ENCODE assay signal across 7 mouse cellular contexts in the genomic region with DNA sequence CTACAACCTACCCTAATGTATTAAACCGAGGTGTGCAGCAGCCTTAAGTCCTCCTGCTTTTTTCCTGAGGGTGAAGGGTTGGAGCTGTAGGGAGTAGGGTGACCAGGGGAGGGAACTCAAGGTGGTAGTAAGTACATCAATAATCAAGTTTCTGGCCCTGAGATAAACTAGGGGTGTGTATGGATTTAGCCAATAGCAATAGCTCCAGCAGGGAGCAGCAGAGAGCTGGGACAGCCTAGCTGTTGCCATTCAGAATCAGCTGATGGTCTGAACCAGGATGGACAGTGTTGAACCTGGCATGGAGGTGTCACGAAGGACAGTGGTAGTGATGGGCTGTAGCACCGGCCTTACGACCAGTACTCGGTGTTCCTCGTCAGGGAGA. TPM values are rescaled to one million over a fixed set of nuclear protein-coding genes. Genes with fewer than 3 reads are reported as not detected.
A peak's percentile ranks its signal among the peaks of the same experiment; 100 is the strongest.
DNase-seq lines count a peak whose midpoint lies in the region; ATAC-seq and TF ChIP-seq lines count a peak whose summit lies in the region.

No protein-coding gene starts in this region.

- H3K9me3 ChIP-seq in forebrain, postnatal 0 days (ENCODE audit: low read length): no peaks in the 10 kb centered on the region
- H3K9me3 ChIP-seq in hindbrain, embryonic 13.5 days: no peaks in the 10 kb centered on the region

- no peak overlapping the region for H3K4me3 ChIP-seq in forebrain, postnatal 0 days (ENCODE audit: low read depth, low read length)
- no peak overlapping the region for H3K4me3 ChIP-seq in hindbrain, embryonic 13.5 days
- H3K4me3 ChIP-seq in macrophage (ENCODE audit: inconsistent target): no peak overlapping the region

- H3K79me2 ChIP-seq in macrophage (ENCODE audit: inconsistent target): peaks cover 43% of the 10 kb centered on the region

- peak; percentile 53 for DNase-seq in T-cell, adult 2 months (ENCODE audit: low spot score)
- peak; percentile 80 to 82 for DNase-seq in cerebellum, adult 18-20 months
- peak; percentile 77 for DNase-seq in forebrain, postnatal 0 days
- peak; percentile 82 to 86 for DNase-seq in left cerebral cortex, adult 18-20 months (ENCODE audit: low spot score in 2 of 2)
- peak; percentile 91 for DNase-seq in right cerebral cortex, postnatal 4 days

- H3K27ac ChIP-seq in forebrain, postnatal 0 days (ENCODE audit: low read depth, low read length): no peak overlapping the region
- no peak overlapping the region for H3K27ac ChIP-seq in hindbrain, embryonic 13.5 days
- peak overlapping the region; percentile 81 for H3K27ac ChIP-seq in macrophage

- peak; percentile 92 for TF ChIP-seq CTCF in forebrain, postnatal 0 days (IDR thresholded peaks at IDR 0.05; ENCODE audit: low read depth)

- H3K36me3 ChIP-seq in forebrain, postnatal 0 days (ENCODE audit: insufficient read depth): peaks cover 42% of the 10 kb centered on the region
- peaks cover 58% of the 10 kb centered on the region for H3K36me3 ChIP-seq in hindbrain, embryonic 13.5 days
- H3K36me3 ChIP-seq in macrophage (ENCODE audit: inconsistent target): peaks cover 40% of the 10 kb centered on the region

- H3K27me3 ChIP-seq in forebrain, postnatal 0 days (ENCODE audit: insufficient read depth, low read length): no peaks in the 10 kb centered on the region
- H3K27me3 ChIP-seq in hindbrain, embryonic 13.5 days: no peaks in the 10 kb centered on the region

- peaks cover 16% of the 10 kb centered on the region for H3K4me1 ChIP-seq in forebrain, postnatal 0 days (ENCODE audit: insufficient read depth)
- peaks cover 32% of the 10 kb centered on the region for H3K4me1 ChIP-seq in hindbrain, embryonic 13.5 days (replicated peaks)

- no peak overlapping the region for H3K9ac ChIP-seq in forebrain, postnatal 0 days
- H3K9ac ChIP-seq in hindbrain, embryonic 13.5 days: peak overlapping the region; percentile 67; the same call in 1 of the 2 replicates

- ATAC-seq in forebrain, postnatal 0 days: peak; percentile 39; the same call in 1 of the 2 replicates
- 0 out of 2 replicates have a peak, but pooled peaks have one; percentile 10 for ATAC-seq in hindbrain, embryonic 13.5 days (ENCODE audit: low FRiP score)

- H3K4me2 ChIP-seq in forebrain, postnatal 0 days (ENCODE audit: low read depth): no peak overlapping the region
- no peak overlapping the region; the same call in 1 of the 2 replicates for H3K4me2 ChIP-seq in hindbrain, embryonic 13.5 days

- 48% methylated on average over 6 of the region's 6 CpGs for WGBS in forebrain, postnatal 0 days
- WGBS in hindbrain, embryonic 13.5 days: 50% methylated on average over 6 of the region's 6 CpGs
- 56% methylated on average over 6 of the region's 6 CpGs for WGBS in macrophage (ENCODE audit: missing documents)

RNA-seq across cellular contexts. Expression of gene Hspb9, which starts 0.9 kb away (rescaled TPM):
- total RNA-seq in forebrain, postnatal 0 days (2014; rRNA removed): not detected in 2 replicates
- polyA plus RNA-seq in forebrain, postnatal 0 days (2015; fragmentation: Nextera tagmentation; extraction: Ambion mirVana): 0.21 and 0.22 TPM in 2 replicates
- polyA plus RNA-seq in hindbrain, embryonic 13.5 days (2015; fragmentation: Nextera tagmentation; extraction: Ambion mirVana): 0.43 TPM in 1 of 2 replicates, not detected in the other
- total RNA-seq in left cerebral cortex, adult 18-20 months (2021): not detected
- 1 to 10 TPM in 6 of 26 experiments, not detected in 20; 1.5 to 3.3 (median 1.7) TPM for total RNA-seq in macrophage (2018; cell fraction: chromatin; rRNA removed)
- total RNA-seq in macrophage (2018; cell fraction: cytosol; rRNA removed): under 1 TPM in 10 of 26 experiments, not detected in 16; 0.25 to 0.92 (median 0.34) TPM
- total RNA-seq in macrophage (2018; cell fraction: nucleus; rRNA removed): 1 to 10 TPM in 8 of 26 experiments, under 1 TPM in 1, not detected in 17; 0.99 to 5.3 (median 3.1) TPM
- not detected in 3 replicates for polyA plus RNA-seq in macrophage (2018)

RNA-seq across cellular contexts. Expression of gene Kat2a, which starts 2.3 kb away (rescaled TPM):
- total RNA-seq in forebrain, postnatal 0 days (2014; rRNA removed): 41.9 and 42.8 TPM in 2 replicates
- polyA plus RNA-seq in forebrain, postnatal 0 days (2015; fragmentation: Nextera tagmentation; extraction: Ambion mirVana): 59.9 and 67.0 TPM in 2 replicates
- 47.4 and 48.0 TPM in 2 replicates for polyA plus RNA-seq in hindbrain, embryonic 13.5 days (2015; fragmentation: Nextera tagmentation; extraction: Ambion mirVana)
- 10 to 100 TPM; 63.2 to 63.3 TPM for total RNA-seq in left cerebral cortex, adult 18-20 months (2021)
- 10 to 100 TPM; 35.6 to 91.5 (median 59.1) TPM for total RNA-seq in macrophage (2018; cell fraction: chromatin; rRNA removed)
- 10 to 100 TPM; 11.8 to 23.7 (median 19.2) TPM for total RNA-seq in macrophage (2018; cell fraction: cytosol; rRNA removed)
- 10 to 100 TPM; 16.9 to 85.9 (median 40.5) TPM for total RNA-seq in macrophage (2018; cell fraction: nucleus; rRNA removed)
- polyA plus RNA-seq in macrophage (2018): 22.4 to 41.0 TPM (median 23.3 TPM) in 3 replicates

RNA-seq across cellular contexts. Expression of gene Dhx58, which starts 10.5 kb away (rescaled TPM):
- total RNA-seq in forebrain, postnatal 0 days (2014; rRNA removed): 0.69 and 2.3 TPM in 2 replicates
- 1.0 and 1.5 TPM in 2 replicates for polyA plus RNA-seq in forebrain, postnatal 0 days (2015; fragmentation: Nextera tagmentation; extraction: Ambion mirVana)
- polyA plus RNA-seq in hindbrain, embryonic 13.5 days (2015; fragmentation: Nextera tagmentation; extraction: Ambion mirVana): 2.7 and 3.0 TPM in 2 replicates
- 1 to 10 TPM; 1.8 to 2.4 TPM for total RNA-seq in left cerebral cortex, adult 18-20 months (2021)
- total RNA-seq in macrophage (2018; cell fraction: chromatin; rRNA removed): 100 to 1,000 TPM; 134 to 515 (median 340) TPM
- 100 to 1,000 TPM in 13 of 26 experiments, 10 to 100 TPM in 13; 58.7 to 198 (median 123) TPM for total RNA-seq in macrophage (2018; cell fraction: cytosol; rRNA removed)
- 100 to 1,000 TPM; 150 to 535 (median 277) TPM for total RNA-seq in macrophage (2018; cell fraction: nucleus; rRNA removed)
- polyA plus RNA-seq in macrophage (2018): 42.8 to 129 TPM (median 87.0 TPM) in 3 replicates

RNA-seq across cellular contexts. Expression of gene Zfp385c, which starts 22.3 kb away (rescaled TPM):
- 1.7 and 2.0 TPM in 2 replicates for total RNA-seq in forebrain, postnatal 0 days (2014; rRNA removed)
- polyA plus RNA-seq in forebrain, postnatal 0 days (2015; fragmentation: Nextera tagmentation; extraction: Ambion mirVana): 0.40 and 1.0 TPM in 2 replicates
- 0.13 and 0.40 TPM in 2 replicates for polyA plus RNA-seq in hindbrain, embryonic 13.5 days (2015; fragmentation: Nextera tagmentation; extraction: Ambion mirVana)
- total RNA-seq in left cerebral cortex, adult 18-20 months (2021): under 1 TPM; 0.35 to 0.66 TPM
- total RNA-seq in macrophage (2018; cell fraction: chromatin; rRNA removed): 1 to 10 TPM in 3 of 26 experiments, under 1 TPM in 2, not detected in 21; 0.49 to 3.0 (median 1.0) TPM
- total RNA-seq in macrophage (2018; cell fraction: cytosol; rRNA removed): 1 to 10 TPM in 10 of 26 experiments, under 1 TPM in 16; 0.26 to 2.0 (median 0.87) TPM
- total RNA-seq in macrophage (2018; cell fraction: nucleus; rRNA removed): 1 to 10 TPM in 7 of 26 experiments, under 1 TPM in 9, not detected in 10; 0.17 to 2.5 (median 0.95) TPM
- 0.14 to 1.2 TPM (median 0.57 TPM) in 3 replicates for polyA plus RNA-seq in macrophage (2018)

RNA-seq across cellular contexts. Expression of gene Rab5c, which starts 23.5 kb away (rescaled TPM):
- 208 and 211 TPM in 2 replicates for total RNA-seq in forebrain, postnatal 0 days (2014; rRNA removed)
- 34.9 and 37.8 TPM in 2 replicates for polyA plus RNA-seq in forebrain, postnatal 0 days (2015; fragmentation: Nextera tagmentation; extraction: Ambion mirVana)
- polyA plus RNA-seq in hindbrain, embryonic 13.5 days (2015; fragmentation: Nextera tagmentation; extraction: Ambion mirVana): 28.2 and 29.0 TPM in 2 replicates
- total RNA-seq in left cerebral cortex, adult 18-20 months (2021): 100 to 1,000 TPM; 152 to 162 TPM
- 100 to 1,000 TPM in 1 of 26 experiments, 10 to 100 TPM in 25; 39.2 to 102 (median 64.6) TPM for total RNA-seq in macrophage (2018; cell fraction: chromatin; rRNA removed)
- 100 to 1,000 TPM; 286 to 464 (median 359) TPM for total RNA-seq in macrophage (2018; cell fraction: cytosol; rRNA removed)
- total RNA-seq in macrophage (2018; cell fraction: nucleus; rRNA removed): 100 to 1,000 TPM in 24 of 26 experiments, 10 to 100 TPM in 2; 81.7 to 239 (median 158) TPM
- 348 to 578 TPM (median 378 TPM) in 3 replicates for polyA plus RNA-seq in macrophage (2018)

Comparison
In these comparisons a context has a peak if more than half of its experiments do, and no peak if none do; other contexts are left out.
1. RNA of gene Dhx58, which starts 10.5 kb away (polyA plus RNA-seq): 42.8 to 129 TPM in macrophage; 2.7 to 3.0 TPM in hindbrain, embryonic 13.5 days and 1.0 to 1.5 TPM in forebrain, postnatal 0 days; every median in the first group is over 10 times any median in the second.
2. Peak in every context shown above with its lines, with median percentiles within 50 percentile points of each other: DNase-seq.